Mouse (Mus musculus) right cerebral cortex, postnatal 4 days (tissue): Measurements from ENCODE around the gene Hscb.

Experiments used
- DNase-seq: peaks from one replicate; pipeline ENCODE4 v3.0.0-alpha.2; 2022

Gene Hscb

DNA sequence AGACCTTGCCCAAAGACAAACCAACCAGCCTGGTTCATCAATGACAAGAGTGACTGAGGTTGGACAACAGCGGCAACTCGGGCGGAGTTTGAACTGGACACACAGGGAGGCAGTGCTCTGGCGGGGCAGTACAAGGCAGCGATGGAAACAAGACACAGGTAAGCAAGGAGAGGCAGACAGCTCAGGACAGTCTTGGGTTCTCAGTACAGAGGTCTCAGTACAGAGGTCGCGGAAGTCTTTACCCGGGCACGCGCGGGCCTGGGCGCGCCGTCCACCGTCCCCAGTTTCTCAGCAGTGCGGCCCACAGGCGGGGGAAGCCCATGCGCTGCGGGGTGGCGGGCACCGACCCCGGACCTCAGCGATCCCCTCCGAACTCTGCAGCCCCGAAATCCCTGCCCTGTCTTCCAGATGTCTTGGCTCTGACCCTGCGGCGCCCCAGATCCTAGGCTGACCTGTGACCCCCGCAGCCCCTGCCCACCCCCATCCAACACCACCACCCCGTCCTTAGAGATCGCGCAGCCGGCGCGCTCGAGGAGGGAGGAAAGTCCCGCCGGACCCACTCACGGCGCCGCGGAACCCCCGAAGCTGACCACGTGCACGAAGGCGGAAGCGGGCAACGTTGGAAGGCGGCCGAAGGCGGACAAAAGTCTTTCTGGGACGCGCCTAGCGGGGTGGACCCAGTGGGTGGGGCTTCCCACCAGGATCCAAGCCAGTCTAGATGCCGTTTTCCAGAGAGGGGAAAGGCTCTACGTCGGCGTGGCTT lies 59.4 kb downstream of the Hscb start, which contains the start of gene Pus1:
Gene Pus1 (minus strand): TSS at position 662 of the 763 bp plus-strand sequence.
- peak; percentile 91 for DNase-seq

DNA sequence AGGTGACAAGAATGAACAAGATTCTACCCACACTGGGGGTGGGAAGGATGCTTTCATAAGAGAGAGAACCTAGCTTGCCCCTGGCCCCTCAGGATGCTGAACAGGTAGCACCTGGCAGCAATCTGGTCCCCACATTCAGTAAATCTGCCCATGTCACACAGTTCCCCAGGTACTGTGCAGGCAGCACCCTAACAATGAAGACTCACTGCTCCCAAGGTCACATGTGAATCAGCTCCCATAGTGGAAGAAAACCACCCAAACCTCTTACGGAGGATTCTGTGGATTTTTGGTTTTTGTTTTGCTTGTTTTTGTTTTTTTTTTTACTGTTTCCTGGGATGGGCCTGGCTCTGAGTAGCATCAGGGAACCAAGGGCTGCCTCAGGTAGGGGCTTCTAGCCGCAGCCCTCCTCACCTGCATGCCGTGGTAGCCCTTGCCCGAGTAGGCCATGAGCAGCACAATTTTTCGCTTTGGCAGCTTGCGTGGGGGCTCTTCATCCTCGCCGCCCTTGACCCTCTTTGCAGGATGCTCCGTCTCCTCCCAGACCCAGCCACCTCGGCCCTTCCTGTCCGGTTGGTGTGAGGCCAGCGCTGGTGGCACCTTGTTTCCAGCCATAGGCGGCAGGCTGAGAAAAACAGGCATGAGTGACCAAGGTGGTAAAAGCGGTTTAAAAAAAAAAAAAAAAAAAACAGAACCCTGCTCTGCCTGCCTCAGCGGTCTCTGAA lies 60.1 kb downstream of the Hscb start:
- DNase-seq = no peak
